Mouse (Mus musculus): ENCODE measurements at regions not wholly inside any gene's neighbourhood (a gene's known extent, or its start where the extent isn't known, plus 50 kb on each side); places are given as distances from the start of the nearest gene placed in this dataset.

DNA sequence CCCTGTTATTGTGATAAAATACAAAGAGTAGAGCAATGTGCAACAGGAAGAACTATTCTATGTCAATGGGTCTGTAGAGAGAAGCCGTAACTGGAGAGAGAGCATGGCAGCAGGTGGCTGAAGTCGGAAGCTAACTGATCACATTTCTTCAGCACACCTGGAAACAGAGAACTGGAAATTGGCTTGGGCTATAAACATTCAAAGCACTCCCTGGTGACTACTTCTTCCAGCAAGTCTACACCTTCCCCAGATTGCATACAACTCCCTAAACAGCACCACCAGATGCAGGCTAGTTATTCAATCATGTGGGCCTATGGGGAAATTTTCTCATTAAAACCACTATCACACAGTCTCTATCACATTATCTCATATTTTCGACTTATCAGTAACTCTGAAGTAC lies 413.4 kb downstream of the Basp1 start:
- TF ChIP-seq CTCF (IDR thresholded peaks at IDR 0.05; ENCODE audit: borderline replicate concordance, insufficient read depth, low read depth, low read length) = no peak
- no peak for TF ChIP-seq POLR2A (IDR thresholded peaks at IDR 0.05; ENCODE audit: borderline replicate concordance, insufficient read depth, low read length)
